Mouse (Mus musculus): ENCODE results near the gene Myog. TPM values are rescaled to one million over a fixed set of nuclear protein-coding genes. Genes with fewer than 3 reads are reported as not detected.

Myog gene
- polyA plus RNA-seq (2012; rRNA removed): not detected in 2 replicates

DNA sequence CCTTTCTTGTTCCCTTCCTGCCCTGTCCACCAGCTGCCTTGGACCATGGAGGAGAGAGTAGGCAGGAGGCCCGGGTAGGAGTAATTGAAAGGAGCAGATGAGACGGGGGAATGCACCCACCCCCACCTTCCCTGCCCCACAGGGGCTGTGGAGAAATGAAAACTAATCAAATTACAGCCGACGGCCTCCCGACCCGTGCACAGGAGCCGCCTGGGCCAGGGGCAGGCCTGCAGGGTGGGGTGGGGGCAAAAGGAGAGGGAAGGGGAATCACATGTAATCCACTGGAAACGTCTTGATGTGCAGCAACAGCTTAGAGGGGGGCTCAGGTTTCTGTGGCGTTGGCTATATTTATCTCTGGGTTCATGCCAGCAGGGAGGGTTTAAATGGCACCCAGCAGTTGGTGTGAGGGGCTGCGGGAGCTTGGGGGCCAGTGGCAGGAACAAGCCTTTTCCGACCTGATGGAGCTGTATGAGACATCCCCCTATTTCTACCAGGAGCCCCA lies at the start of gene Myog:
Myog (plus strand) TSS at position 392 of the 502 bp plus-strand sequence.

DNA sequence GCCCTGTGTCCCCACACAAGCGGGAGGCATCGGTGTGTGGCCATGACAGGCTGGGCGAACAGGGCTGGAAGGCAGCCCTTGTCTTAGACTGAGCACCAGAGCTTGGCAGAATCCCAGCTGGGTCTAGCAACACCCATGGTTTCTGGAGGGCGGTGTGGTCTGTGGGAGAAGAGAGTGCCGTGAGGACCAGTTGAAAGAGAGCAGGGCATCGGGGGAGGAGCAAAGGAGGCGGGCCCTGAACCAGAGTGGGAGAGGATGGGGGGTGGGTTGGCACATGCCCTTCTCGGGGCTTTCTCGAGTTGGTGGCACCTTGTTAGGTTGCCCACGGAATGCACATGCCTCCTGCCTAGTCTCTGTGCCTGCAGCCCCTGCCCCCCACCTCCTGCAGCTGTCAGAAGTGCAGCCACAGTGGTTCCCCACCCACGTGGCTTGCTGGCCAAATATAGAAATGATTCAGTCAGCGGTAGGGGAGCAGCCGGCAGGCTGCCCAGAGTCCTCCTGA lies 43.0 kb downstream of the Myog start, which contains the start of gene Ppfia4:
Ppfia4 (minus strand) TSS at position 159 of the 502 bp plus-strand sequence.

Other genes starting within 250 kb of the Myog start
- 98.3 and 133 TPM in 2 replicates for gene Btg2, start 210.9 kb upstream of the Myog start, polyA plus RNA-seq (2012; rRNA removed)
- gene Chit1, start 178.7 kb upstream of the Myog start, polyA plus RNA-seq (2012; rRNA removed): 0.38 and 0.57 TPM in 2 replicates
- 0.13 and 0.91 TPM in 2 replicates for gene Chil1, start 107.8 kb upstream of the Myog start, polyA plus RNA-seq (2012; rRNA removed)
- 0.07 and 0.19 TPM in 2 replicates for gene Mybph, start 96.5 kb upstream of the Myog start, polyA plus RNA-seq (2012; rRNA removed)
- gene Adora1, start 54.6 kb upstream of the Myog start, polyA plus RNA-seq (2012; rRNA removed): 4.7 and 5.3 TPM in 2 replicates
- 4.4 and 9.9 TPM in 2 replicates for gene Ppfia4, start 42.9 kb downstream of the Myog start, polyA plus RNA-seq (2012; rRNA removed)
- gene Tmem183a, start 72.0 kb downstream of the Myog start, polyA plus RNA-seq (2012; rRNA removed): 99.8 and 130 TPM in 2 replicates
- not detected in 2 replicates for gene 4933406M09Rik, start 96.0 kb downstream of the Myog start, polyA plus RNA-seq (2012; rRNA removed)
- 28.1 and 32.6 TPM in 2 replicates for gene Cyb5r1, start 115.6 kb downstream of the Myog start, polyA plus RNA-seq (2012; rRNA removed)
- 143 and 183 TPM in 2 replicates for gene Adipor1, start 125.4 kb downstream of the Myog start, polyA plus RNA-seq (2012; rRNA removed)
- 4.0 and 4.8 TPM in 2 replicates for gene Klhl12, start 165.5 kb downstream of the Myog start, polyA plus RNA-seq (2012; rRNA removed)
- gene Rabif, start 204.7 kb downstream of the Myog start, polyA plus RNA-seq (2012; rRNA removed): 10.3 and 11.5 TPM in 2 replicates